Mouse (Mus musculus) stomach, postnatal 0 days (tissue): Measurements from ENCODE around the gene Stra8.

ENCODE experiments used
- CTCF ChIP-seq: IDR thresholded peaks from 2 replicates; pipeline ENCODE4 v1.5.1; 2016; ENCODE audit warnings: antibody characterized with exemption, low read depth, mild to moderate bottlenecking, moderate library complexity
- EP300 ChIP-seq: optimal IDR thresholded peaks from 2 replicates; pipeline ENCODE3; 2016; ENCODE audit warnings: antibody characterized with exemption

- no peak for TF ChIP-seq CTCF
- no peak for TF ChIP-seq EP300
Measured at GRCm38 (mm10) chr6:34987085-34987645, 67.2 kb downstream of the Stra8 start.
